Mouse (Mus musculus) kidney, postnatal 0 days (tissue): Measurements from ENCODE around the gene Edf1. TPM values are rescaled to one million over a fixed set of nuclear protein-coding genes. Genes with fewer than 3 reads are reported as not detected.
A peak's percentile ranks its signal among the peaks of the same experiment; 100 is the strongest.

Experiments used
- ATAC-seq: fragments of 200-750 bp; cut with Nextera tagmentation; replicated peaks from 2 replicates; pipeline ENCODE4 v1.8.0; 2017; ENCODE audit warnings: low read depth, moderate number of reproducible peaks, moderate TSS enrichment, moderate library complexity; ENCODE audit not compliant: low FRiP score
- DNase-seq: peaks from one replicate; pipeline ENCODE4 v3.0.0-alpha.2; 2016; ENCODE audit warnings: low spot score
- H3K27ac ChIP-seq: fragments of 300-500 bp; sonication (generic); 2 replicates; pipeline ENCODE4 v1.5.1; 2014; ENCODE audit warnings: mild to moderate bottlenecking
- H3K27me3 ChIP-seq: fragments of 300-500 bp; sonication (generic); 2 replicates; pipeline ENCODE4 v1.6.1; 2014; ENCODE audit warnings: low read length, mixed read lengths; ENCODE audit not compliant: insufficient read depth
- H3K36me3 ChIP-seq: fragments of 300-500 bp; sonication (generic); 2 replicates; pipeline ENCODE4 v1.6.1; 2014; ENCODE audit warnings: low read length, mixed read lengths; ENCODE audit not compliant: insufficient read depth
- H3K4me1 ChIP-seq: fragments of 300-500 bp; sonication (generic); replicated peaks from 2 replicates; pipeline ENCODE4 v1.6.1; 2014; ENCODE audit warnings: antibody characterized with exemption, low read length, mixed read lengths; ENCODE audit not compliant: insufficient read depth
- H3K4me2 ChIP-seq: fragments of 300-500 bp; sonication (generic); 2 replicates; pipeline ENCODE4 v1.6.1; 2014; ENCODE audit warnings: mild to moderate bottlenecking, low read length, moderate library complexity, mixed read lengths
- H3K4me3 ChIP-seq: fragments of 300-500 bp; sonication (generic); replicated peaks from 2 replicates; pipeline ENCODE4 v1.5.1; 2014; ENCODE audit warnings: low read depth, low read length
- H3K9ac ChIP-seq: fragments of 300-500 bp; sonication (generic); 2 replicates; pipeline ENCODE4 v1.6.1; 2014; ENCODE audit warnings: low read depth, low read length
- H3K9me3 ChIP-seq: fragments of 300-500 bp; sonication (generic); replicated peaks from 2 replicates; pipeline ENCODE4 v1.6.1; 2016; ENCODE audit warnings: low read length, inconsistent platforms, mixed read lengths
- CTCF ChIP-seq: IDR thresholded peaks from 2 replicates; pipeline ENCODE4 v1.5.1; 2016; ENCODE audit warnings: antibody characterized with exemption, low read depth, mild to moderate bottlenecking, moderate library complexity
- WGBS: fragments of 180-500 bp; shearing (Covaris S2); extraction: QIAGEN DNeasy Blood & Tissue Kit; methylation state at CpG from one replicate; pipeline ENCODE4 v1.1.7; 2014; 5-methylcytosine and 5-hydroxymethylcytosine counted together
- polyA plus RNA-seq: library from polyadenylated mRNA; unstranded; fragments of >200 nt; fragmentation: Nextera tagmentation; extraction: Ambion mirVana; gene quantifications from 2 replicates; pipeline ENCODE4 v1.2.1, GENCODE M21; 2015

Edf1 gene
- polyA plus RNA-seq, 1 experiment from 2014 or later = 351 TPM

- Histone ChIP-seq H3K4me2 (peak overlapping the region; percentile 74), H3K36me3 (peaks cover 29% of the 10 kb centered on the region), H3K27me3 (no peaks in the 10 kb centered on the region), H3K4me1 (peaks cover 11% of the 10 kb centered on the region), H3K27ac (no peak overlapping the region), H3K9ac (peak overlapping the region; percentile 90; the same call in 1 of the 2 replicates), H3K4me3 (peak overlapping the region; percentile 92; the same call in 1 of the 2 replicates), H3K9me3 (no peaks in the 10 kb centered on the region)
- no peak for TF ChIP-seq CTCF
- 57% methylated on average over 6 of the region's 6 CpGs for WGBS
- ATAC-seq = no peak
- DNase-seq = no peak
Observed at GRCm38 (mm10) chr2:25558774-25559173, 1.1 kb downstream of the Edf1 start.

- Histone ChIP-seq H3K9me3 (no peaks in the 10 kb centered on the region), H3K4me2 (no peak overlapping the region), H3K4me1 (peaks cover 11% of the 10 kb centered on the region), H3K36me3 (peaks cover 45% of the 10 kb centered on the region), H3K27me3 (no peaks in the 10 kb centered on the region), H3K27ac (no peak overlapping the region), H3K9ac (no peak overlapping the region), H3K4me3 (no peak overlapping the region)
- 72% methylated on average over 8 of the region's 8 CpGs for WGBS
- no peak for ATAC-seq
- DNase-seq = no peak
- TF ChIP-seq CTCF = no peak
Observed at GRCm38 (mm10) chr2:25560551-25560950, 2.9 kb downstream of the Edf1 start.

- 60% methylated on average over 9 of the region's 9 CpGs for WGBS
- Histone ChIP-seq H3K9me3 (no peaks in the 10 kb centered on the region), H3K27ac (no peak overlapping the region), H3K4me3 (no peak overlapping the region), H3K9ac (no peak overlapping the region), H3K27me3 (no peaks in the 10 kb centered on the region), H3K36me3 (peaks cover 48% of the 10 kb centered on the region), H3K4me1 (peaks cover 10% of the 10 kb centered on the region), H3K4me2 (no peak overlapping the region)
- no peak for TF ChIP-seq CTCF
- ATAC-seq (no peak), DNase-seq (no peak)
Observed at GRCm38 (mm10) chr2:25561946-25562345, 4.3 kb downstream of the Edf1 start.

GRCm38 (mm10) chr2:25565741-25566140, 8.1 kb downstream of the Edf1 start:
- no peaks in the 10 kb centered on the region for H3K27me3 ChIP-seq
- H3K9me3 ChIP-seq = no peaks in the 10 kb centered on the region
- no peak for DNase-seq
- H3K36me3 ChIP-seq = peaks cover 57% of the 10 kb centered on the region
- no peak for TF ChIP-seq CTCF
- no peak overlapping the region for H3K4me3 ChIP-seq
- H3K27ac ChIP-seq = no peak overlapping the region
- 90% methylated on average over 8 of the region's 8 CpGs for whole genome bisulfite sequencing
- ATAC-seq = no peak
- no peak overlapping the region for H3K9ac ChIP-seq
- H3K4me1 ChIP-seq = no peaks in the 10 kb centered on the region
- no peak overlapping the region for H3K4me2 ChIP-seq

- Histone ChIP-seq H3K9me3 (no peaks in the 10 kb centered on the region), H3K4me3 (no peak overlapping the region), H3K27me3 (no peaks in the 10 kb centered on the region), H3K9ac (no peak overlapping the region), H3K36me3 (peaks cover 49% of the 10 kb centered on the region), H3K4me1 (no peaks in the 10 kb centered on the region), H3K27ac (no peak overlapping the region), H3K4me2 (no peak overlapping the region)
- ATAC-seq = no peak
- peak; percentile 54 for TF ChIP-seq CTCF
- WGBS = 82% methylated on average over 6 of the region's 6 CpGs
- no peak for DNase-seq
Observed at GRCm38 (mm10) chr2:25566558-25566957, 8.9 kb downstream of the Edf1 start.

GRCm38 (mm10) chr2:25568473-25569019, 10.9 kb downstream of the Edf1 start:
- Histone ChIP-seq H3K27ac (no peak overlapping the region), H3K9me3 (no peaks in the 10 kb centered on the region), H3K4me1 (peaks cover 6% of the 10 kb centered on the region; the same call in 1 of the 2 replicates), H3K27me3 (no peaks in the 10 kb centered on the region), H3K9ac (no peak overlapping the region), H3K36me3 (peaks cover 32% of the 10 kb centered on the region), H3K4me3 (no peak overlapping the region), H3K4me2 (no peak overlapping the region)
- TF ChIP-seq CTCF = no peak
- DNase-seq = no peak
- ATAC-seq = peak; percentile 12
- 82% methylated on average over 6 of the region's 6 CpGs for WGBS

- ATAC-seq (no peak), DNase-seq (no peak)
- Histone ChIP-seq H3K9ac (no peak overlapping the region), H3K4me1 (peaks cover 11% of the 10 kb centered on the region; the same call in 1 of the 2 replicates), H3K4me3 (no peak overlapping the region), H3K9me3 (no peaks in the 10 kb centered on the region), H3K4me2 (no peak overlapping the region), H3K27ac (no peak overlapping the region), H3K27me3 (no peaks in the 10 kb centered on the region), H3K36me3 (peaks cover 26% of the 10 kb centered on the region; the same call in 1 of the 2 replicates)
- TF ChIP-seq CTCF = no peak
- 96% methylated on average over 3 of the region's 3 CpGs for WGBS
Observed at GRCm38 (mm10) chr2:25569323-25569722, 11.7 kb downstream of the Edf1 start.
